Mouse (Mus musculus) adrenal gland, postnatal 10 days (tissue): ENCODE results near the gene Ppil2. TPM values are rescaled to one million over a fixed set of nuclear protein-coding genes. Genes with fewer than 3 reads are reported as not detected.
A peak's percentile ranks its signal among the peaks of the same experiment; 100 is the strongest.

Source experiments
- DNase-seq: peaks from one replicate; pipeline ENCODE4 v3.0.0; 2021; ENCODE audit warnings: mixed read lengths
- total RNA-seq, 2 experiments: library from RNA; stranded (reverse); gene quantifications; 2 replicates each; pipeline ENCODE4 v1.2.3; 2021

Gene Ppil2
- total RNA-seq, 2 experiments from 2014 or later = 76.2 to 84.6 TPM

DNA sequence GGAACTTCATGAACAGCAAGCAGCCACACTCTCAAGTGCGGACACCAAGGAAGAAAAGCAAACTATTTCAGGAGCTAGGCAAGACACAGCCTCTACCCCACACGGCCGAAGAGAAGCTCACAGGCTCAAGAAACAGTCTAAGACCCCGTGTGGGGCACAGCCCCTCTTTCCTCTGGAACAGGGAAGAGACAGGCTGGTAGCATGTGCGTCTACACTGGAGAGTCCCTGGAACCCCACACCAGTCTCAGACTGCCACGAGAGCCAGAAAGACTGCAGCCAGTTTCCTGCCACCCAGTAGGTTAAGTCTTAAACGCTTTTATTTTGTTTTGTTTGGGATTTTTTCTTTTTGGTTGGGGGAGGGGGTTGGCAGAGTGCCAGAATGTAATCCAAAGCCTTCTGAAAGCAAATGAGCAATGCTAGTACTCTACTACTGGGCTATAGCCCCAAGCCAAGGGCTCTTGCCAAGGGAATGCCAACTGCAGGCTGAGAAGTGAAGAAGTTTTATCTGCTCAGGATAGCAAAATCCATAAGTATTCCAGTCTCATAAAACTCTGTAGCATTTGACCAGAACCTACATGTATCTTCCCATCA lies 8.3 kb downstream of the Ppil2 start:
- DNase-seq = peak; percentile 30

DNA sequence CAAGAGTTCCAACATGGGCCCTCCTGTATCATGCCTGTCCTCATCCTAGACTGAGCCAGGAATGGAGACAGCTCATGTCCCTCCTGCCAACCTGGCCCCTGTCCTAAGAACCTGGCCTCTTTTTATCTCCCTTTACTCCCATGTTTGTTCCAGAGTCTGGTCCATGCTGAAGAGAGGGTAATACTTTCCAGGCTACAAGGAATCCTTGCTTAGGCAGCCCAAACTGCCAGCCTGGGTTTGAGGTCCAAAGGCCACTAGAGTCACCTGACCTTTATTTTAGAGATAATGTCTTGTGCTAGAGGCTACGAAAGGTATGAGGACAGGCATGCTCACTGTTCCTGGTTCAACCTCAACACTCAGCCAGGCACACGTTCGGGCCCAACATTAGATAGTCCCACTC lies 14.1 kb downstream of the Ppil2 start:
- no peak for DNase-seq

DNA sequence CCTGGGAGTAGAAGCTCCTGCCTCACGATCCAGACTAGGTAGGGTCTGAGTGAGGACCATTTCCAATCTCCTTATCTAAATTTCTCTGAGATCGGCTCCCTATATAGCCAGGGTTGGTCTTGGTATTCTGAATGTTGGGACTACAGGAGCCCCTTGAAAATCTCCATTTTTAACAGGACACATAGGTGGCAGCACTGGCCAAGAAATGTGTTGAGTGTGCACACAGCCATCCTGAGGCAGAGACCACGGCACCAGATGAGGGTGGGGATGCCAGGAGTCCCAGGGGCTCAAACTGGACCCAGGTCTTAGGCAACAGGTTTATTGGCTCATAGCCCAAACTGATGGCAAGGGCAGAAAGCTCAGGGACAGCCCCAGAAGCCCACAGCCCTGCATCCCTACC lies 22.7 kb downstream of the Ppil2 start:
- DNase-seq = no peak

DNA sequence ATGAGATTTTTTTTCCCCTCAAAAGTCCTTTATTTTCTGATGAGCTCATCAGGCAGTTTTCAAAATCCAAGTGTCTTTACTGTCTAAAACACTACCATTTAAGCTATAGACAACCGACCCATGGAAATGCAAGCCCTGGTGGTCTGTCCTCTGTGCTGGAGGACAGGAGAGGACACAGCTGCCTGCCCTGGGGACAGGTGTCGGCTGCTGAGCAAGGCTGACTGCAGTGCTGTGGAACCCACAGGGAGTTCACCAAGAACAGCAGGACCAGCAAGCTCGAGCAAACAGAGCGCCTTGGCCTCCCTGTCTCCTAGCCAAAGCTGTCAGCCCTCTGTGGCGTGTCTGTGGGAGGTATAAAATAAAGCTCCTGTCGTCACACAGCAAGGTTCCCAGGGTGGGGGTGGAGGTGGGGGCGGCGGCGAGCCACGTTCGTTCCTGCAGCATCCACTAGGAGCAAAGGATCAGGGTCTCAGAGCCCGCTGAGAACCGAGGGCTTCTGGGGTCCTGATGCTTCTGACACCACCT lies 24.3 kb downstream of the Ppil2 start:
- no peak for DNase-seq

DNA sequence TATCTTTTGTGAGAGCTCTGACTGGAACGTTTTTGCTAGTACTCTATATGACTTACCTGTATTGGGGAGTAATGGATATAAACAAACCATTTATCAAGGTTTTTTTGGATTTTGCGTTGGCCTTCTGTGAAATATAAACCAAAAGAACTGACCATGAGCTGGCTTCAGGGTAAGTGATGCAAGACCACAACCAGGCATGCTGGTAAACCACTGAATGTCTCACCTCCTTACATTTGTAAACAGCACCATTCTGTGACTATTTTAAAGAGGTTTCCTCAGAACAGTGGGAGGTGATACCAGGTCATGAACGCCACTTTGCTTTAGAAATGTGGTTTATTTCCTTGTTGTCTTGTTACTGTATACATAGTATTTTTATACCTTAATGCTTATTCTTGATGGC lies 24.8 kb downstream of the Ppil2 start:
- DNase-seq = no peak

DNA sequence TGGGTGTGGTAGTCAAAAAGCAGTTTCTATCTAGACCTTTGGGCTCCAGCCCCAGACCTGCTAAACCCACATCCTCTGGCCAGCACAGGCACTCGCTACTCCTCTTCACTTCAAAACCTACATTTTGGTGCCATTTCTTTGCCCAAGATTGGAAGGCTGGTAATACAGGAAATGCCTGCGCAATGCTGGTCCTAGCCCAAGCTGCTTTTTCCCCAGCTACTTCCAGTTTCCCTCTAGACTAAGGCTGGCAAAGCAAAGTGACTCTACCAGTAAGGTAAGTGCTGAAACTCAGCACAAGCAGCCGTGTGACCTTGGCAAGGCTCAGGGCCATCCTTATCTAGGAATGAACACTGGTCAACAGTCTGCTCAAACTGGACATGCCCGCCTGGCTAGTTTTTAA lies 25.4 kb downstream of the Ppil2 start:
- peak; percentile 55 for DNase-seq

DNA sequence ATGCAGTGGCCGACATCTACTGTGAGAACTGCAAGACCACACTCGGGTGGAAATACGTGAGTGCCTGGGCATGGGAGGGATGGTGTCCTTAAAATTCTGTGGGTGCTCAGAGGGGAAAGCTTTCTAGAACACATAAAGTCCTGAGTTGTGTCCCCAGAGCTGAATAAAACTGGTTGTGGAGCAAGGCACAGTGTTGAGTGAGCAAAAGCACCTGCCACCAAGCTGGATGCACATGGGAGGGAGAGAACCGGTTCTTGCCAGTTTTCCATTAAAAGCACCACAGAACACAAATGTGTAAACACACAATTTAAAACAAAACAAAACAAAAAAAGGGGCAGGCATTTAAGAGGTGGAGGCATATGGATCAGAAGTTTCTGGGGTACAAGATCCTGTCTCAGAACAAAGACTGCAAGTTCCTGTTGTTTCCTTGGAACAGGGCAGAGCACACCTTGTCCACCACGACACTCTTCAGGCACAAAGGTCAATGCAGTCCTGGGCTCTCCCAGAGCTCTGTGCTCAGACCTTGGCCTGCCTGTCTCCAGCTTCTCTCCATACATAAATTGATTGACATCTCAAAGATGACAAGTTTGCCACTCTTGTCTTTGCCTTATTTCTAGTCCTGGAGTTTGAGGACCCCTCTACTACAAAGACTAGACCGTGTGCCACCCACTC lies 28.8 kb downstream of the Ppil2 start:
- no peak for DNase-seq

DNA sequence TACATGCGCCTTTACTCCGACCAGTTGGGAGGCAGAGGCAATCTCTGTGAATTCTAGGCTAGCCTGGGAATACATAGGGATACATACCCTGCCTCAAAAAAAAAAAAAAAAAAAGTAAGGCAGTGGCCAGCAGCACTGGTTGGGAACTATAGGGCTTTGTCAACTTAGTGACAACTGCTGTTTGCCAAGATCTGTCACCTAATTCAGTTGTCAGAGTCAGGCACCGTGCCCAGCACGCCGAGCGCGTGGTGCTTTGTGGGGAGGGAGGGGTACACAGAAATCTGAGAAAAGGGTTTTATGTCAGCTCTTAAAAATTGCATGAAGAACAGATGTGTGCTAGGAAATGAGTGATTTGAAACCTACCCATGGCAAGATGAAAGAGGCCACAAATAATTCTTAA lies 33.0 kb downstream of the Ppil2 start:
- DNase-seq = peak; percentile 36

DNA sequence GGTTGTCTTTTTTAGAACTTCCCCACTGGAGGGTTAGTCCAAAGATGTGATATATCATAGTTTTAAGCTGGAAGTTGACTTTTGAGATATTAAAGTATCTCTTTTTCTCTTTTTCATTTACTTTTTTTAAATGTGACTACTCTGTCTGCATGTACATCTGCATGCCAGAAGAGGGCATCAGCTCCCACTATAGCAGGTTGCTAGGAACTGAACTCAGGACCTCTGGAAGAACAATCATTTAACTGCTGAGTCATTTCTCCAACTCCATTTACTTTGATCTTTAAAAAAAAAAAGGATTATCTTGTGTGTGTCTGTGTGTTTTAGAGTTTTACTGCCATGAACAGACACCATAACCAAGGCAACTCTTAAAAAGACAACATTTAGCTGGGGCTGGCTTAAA lies 34.2 kb downstream of the Ppil2 start:
- no peak for DNase-seq

DNA sequence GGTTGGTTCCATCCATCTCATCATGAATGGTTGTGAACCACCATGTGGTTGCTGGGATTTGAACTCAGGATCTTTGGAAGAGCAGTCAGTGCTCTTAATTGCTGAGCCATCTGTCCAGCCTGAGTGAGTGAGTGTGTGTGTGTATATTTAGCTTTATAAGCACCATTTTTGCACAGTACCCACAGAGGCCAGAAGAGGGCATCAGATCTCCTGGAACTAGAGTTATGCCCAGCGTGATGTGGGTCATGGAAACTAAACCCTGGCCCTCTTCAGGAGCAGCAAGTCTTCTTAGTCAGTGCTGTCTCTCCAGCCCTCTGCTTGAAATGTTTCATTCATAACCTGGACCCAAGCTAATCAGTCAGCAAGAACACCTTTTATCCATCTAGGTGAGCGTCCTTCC lies 34.8 kb downstream of the Ppil2 start:
- DNase-seq = no peak

DNA sequence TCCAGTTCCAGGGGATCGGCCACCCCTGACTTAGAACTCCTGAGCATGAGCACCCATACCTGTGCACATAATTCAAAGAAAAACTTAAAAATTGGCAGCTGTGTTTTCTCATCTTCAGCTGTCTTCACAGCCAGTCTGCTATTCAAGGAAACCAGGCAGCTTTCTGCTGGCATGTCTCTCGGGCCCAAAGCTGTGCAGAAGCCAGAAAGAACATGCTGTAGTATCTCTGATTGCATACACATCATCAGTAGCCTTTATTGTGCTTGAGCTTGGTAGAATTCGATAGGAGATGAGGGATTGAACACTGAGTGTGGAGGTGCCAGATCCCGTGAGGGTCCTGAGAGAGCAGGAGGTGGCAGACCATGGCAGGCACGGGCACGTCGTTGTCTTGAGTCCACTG lies 38.1 kb downstream of the Ppil2 start:
- DNase-seq = no peak

DNA sequence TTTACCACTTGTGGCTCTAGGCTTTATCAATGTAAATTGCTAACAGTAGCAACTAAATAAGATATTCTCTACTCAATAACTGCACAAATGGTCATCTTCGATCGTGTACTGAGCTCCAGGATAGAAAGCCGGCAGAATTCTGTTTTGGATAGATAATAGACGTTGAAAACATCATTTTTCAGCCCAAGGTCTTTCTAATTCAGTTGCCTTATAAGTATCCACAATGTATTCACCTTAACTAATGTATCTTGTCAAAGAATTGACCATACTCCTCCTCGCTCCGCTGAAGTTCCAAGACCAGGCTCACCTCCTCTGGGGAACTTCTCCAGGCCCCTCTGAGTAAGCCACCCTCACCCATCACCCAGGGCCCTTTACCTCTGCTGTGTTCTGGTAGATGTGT lies 40.3 kb downstream of the Ppil2 start:
- no peak for DNase-seq

DNA sequence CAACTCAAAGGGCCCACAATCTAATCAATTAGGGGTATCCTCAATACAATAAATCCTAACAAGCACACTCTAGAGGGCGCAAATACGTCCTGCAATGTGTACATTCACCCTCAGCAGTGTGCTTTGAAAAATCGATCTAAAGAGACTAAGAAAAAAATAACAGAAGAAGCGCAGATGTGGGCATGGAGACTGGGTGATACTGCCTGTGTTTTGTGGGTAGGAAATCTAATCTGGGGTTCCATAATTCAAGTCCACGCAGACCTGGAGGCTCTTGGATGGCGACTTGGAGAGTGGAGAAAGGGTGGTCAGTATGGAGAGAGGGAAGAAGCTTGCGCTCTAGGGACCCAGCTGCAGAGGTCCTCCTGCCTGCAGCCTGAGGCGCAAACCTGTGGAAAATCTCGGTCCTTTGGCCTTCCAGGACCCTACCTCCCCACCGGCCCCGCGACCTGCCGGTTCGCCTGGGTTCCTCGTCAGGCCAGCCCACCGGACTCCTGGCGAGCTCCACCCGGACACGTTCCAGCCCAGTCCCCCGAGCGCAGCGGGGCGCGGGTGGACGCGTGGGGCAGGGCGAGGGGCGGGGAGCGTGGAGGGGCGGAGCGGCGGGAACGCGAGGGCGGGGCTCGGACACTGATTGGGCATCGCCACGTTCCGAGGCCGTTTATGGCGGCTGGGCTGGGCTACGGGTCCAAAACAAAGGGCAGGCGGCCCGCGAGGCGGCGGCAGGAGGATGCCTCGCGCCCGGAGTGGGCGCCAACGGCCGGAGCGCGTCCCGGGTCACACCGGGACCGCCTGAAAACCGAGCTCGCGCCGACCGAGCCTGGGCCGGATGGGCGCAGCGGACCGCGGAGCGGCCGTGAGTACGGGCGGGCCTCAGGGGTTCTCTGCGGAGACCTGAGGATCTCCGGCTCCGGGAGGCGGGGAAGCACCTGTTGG lies 41.3 kb downstream of the Ppil2 start, which contains the start of gene Ypel1:
Ypel1 (plus strand) TSS at position 186 of the 933 bp plus-strand sequence.
- DNase-seq = peak; percentile 95

DNA sequence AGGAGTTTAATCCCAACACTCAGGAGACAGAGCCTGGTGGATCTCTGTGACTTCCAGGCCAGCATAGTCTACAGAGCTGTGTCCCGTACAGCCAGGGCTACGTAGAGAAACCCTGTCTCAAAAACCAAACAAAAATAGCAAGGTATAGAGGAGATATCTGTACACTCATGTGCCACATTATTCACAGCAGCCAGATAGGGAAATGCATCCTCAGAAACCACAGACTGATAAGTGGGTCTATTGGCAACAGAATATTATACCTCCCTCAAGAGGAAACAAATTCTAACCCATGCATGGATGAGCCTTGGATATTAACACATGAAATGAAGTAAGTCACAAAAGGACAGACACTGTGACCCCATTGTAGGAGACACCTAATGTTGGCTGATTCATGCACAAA lies 43.5 kb downstream of the Ppil2 start:
- DNase-seq = no peak

DNA sequence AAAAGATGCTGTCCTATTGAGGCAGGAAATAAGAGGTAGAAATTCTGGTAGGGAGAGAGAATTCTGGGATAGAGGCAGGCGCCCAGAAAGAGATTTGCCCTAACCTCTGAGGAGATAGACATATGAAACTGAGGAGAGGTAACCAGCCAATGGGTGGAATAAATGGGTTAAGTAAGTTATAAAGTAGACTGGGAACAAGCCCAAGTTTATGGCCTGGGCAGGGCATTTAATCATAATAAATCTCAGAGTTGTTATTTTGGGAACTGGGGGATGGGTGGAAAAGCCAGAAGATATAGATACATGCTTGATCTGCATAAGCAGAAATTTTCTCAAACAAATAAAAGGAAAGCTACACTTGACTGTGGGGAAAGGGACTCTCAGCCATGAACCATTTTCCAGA lies 48.7 kb downstream of the Ppil2 start:
- DNase-seq = no peak

DNA sequence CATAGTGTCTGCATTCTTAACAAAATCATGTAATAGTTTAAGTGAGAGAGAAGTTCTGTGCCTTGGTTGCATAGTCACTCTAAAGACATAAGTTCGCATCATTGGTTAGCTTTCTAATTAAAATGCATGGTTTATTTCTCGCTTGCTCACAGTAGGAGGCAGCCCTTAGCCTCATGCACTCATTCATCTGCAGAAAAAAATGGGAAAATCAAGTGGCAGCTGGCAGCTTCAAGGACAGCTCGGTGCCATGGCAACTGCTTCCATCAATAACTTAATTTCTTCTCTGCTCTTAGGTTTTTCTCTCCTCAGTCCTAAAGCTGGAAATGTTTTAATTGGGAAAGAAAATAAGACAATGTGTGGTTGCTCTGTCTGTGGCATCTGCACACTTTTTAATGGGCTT lies 55.5 kb downstream of the Ppil2 start:
- no peak for DNase-seq

DNA sequence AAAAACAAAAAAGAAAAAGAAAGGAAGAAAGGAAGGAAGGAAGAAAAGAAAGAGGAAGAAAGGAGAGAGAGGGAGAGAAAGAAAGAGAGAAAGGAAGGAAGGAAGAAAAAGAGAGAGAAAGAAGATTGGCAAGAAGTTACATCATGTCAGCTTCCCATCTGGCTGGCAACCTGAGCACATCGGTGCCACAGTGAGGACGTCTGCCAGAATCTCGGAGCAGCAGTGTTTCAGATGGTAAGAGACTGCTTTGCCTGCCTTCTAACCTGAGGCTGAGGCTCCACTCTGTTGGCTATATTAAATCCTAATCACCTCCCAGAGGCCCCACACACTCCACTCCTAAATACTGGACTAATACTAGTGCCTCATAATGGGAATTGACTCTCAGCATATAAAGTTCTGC lies 57.2 kb downstream of the Ppil2 start:
- no peak for DNase-seq

DNA sequence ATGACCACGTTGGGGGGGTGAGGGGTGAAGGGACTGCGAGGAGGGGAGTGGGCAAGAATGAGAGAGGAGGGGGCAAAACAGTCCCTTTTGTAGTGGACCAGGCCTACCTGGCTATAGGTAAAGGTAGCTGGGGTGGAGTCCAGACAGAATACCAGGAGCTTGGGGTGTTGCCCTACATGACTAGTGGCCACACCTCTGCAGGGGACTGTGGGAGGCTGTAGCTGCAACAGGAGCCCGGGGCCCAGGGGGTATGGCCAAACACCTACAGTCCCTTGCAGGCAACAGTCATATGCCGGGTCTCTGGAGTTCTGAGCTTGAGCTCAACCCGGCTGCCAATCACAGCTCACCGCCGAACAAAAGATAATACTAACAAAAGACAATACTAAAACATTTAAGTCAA lies 59.0 kb downstream of the Ppil2 start:
- DNase-seq = no peak

DNA sequence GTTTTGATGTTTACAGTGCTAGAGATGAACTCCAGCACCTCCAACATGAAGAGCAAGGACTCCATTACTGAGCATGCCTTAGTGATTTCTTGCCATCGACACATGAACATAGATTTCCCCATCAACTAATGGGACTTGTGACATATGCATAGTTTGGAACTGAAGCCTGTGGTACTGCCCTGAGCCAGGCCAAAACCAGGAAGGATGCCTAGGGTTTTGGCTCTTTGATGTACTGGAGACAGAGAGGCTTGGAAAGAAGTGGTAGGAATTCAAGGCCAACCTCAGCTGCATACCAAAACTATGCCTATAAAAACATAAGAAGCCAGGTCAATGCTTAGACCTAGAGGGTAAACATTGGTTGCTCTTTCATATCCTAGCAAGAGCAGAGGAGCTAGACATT lies 61.2 kb downstream of the Ppil2 start:
- DNase-seq = no peak

DNA sequence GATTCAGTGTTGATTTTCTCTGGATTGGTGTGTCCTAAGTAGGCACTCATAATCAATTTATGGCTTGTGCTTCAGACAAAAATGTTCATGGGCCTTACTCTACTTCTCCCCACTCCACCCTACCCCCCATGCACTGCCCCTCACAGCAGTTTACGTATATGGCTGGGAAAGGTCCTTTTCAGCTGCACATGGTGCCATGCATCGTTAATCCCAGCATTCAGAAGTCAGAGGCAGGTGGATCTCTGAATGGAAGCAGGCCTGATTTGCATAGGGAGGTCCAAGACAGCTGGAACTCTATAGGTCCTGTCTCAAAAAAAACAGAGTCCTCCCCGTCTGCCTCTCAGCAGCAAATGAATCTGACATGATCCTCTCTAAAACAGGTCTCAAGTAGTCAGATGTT lies 65.8 kb downstream of the Ppil2 start:
- no peak for DNase-seq

DNA sequence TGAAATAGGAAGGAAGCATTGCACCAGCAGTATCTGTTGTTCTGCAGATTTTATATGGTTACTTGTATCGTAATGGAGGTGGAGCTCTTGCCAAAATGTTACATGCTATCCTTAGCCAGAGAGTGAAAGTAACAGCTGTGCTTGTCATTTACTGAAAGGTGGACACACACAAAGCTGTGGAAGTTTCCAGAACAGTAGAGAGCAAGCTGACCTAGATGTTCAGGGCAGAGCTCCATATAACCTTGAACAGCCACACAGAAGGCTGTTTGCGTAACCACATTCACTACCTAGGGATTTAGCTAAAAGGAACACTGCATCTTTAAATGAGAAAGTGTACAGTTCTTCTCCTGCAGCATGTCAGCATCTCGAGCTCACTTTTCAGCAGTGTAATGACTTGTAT lies 66.7 kb downstream of the Ppil2 start:
- peak; percentile 51 for DNase-seq

DNA sequence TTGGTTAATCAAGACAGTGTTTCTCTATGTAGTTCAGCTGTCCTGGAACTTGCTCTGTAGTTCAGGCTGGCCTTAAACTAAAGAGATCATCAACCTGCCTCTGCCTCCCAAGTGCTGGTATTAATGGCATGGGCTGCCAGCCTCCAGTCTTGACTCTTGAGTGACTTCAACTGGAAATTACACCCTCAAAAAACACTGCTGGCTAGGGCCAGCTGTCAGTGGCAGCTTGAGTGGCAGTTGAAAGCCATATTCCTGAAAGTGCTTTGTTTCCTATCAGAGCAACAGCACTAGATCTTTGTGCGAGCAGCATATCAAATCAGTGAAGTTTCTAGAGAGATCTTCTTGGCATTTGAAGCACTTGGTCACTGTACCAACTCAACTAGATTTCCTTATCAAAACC lies 69.6 kb downstream of the Ppil2 start:
- no peak for DNase-seq

DNA sequence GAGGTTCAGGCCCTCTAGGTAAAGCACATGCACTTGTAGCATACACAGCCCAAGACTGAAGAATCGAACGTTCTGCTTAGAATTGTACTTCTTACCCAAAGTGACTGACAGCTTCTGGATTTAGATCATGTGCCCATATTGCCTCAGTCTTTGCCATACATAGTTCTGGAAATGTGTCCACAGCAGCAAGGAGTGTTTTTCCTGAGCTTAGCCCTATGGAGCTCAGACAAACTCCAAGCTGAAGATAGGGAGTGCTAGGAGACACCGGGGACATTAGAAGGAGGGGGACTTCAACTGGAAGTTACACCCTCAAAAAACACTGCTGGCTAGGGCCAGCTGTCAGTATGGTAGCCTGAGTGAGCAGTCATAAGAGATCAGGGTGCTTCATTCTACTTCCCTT lies 70.3 kb downstream of the Ppil2 start:
- no peak for DNase-seq
